In the genomic region with DNA sequence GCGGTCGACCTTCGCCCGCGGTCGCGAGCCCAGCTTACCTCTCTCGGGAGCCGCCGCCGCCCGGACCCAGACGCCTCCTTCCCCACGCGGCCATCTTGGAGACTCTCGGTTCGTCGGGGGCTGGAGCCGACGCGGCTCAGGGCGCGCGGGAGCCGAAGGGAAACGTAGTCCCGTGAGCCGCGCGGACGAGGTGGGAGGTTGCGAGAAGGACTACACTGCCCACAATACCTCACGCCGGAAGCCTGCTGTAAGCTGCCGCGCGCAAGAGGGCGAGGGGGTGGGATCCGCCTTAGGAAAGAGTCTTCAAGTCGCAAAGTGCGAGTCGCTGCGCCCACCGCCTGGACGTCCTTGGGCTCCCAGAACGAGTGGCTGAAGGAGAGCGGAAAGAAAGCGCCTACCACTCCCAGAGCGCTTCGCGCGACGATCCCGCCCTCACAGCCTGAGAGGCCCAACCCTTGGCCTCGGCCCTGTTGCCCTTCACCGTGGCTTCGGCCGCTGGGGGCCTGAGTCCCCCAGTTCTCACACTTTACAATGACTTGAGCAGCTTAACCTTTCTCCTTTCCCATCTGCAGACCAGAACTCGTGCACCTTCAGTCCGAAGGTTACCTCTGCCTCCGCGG, we compare ENCODE assay signal across 8 mouse cellular contexts. TPM values are rescaled to one million over a fixed set of nuclear protein-coding genes. Genes with fewer than 3 reads are reported as not detected.
A peak's percentile ranks its signal among the peaks of the same experiment; 100 is the strongest.
DNase-seq lines count a peak whose midpoint lies in the region; ATAC-seq and TF ChIP-seq lines count a peak whose summit lies in the region.

A gene (minus strand): TSS at position 598 of the 620 bp plus-strand sequence.

- H3K9ac ChIP-seq in lung, postnatal 0 days (replicated peaks; ENCODE audit: low read depth) = peak within 1 kb of the TSS; percentile 88

- under 1% methylated on average over 62 of the region's 62 CpGs for WGBS in hindbrain, embryonic 10.5 days
- under 1% methylated on average over 54 of the region's 62 CpGs for WGBS in lung, postnatal 0 days

- DNase-seq in MN1 (ENCODE audit: low spot score) = peak; percentile 97
- DNase-seq in cerebellum, adult 9-10 months = peak; percentile 92
- DNase-seq in hindbrain, embryonic 10.5 days (ENCODE audit: low spot score) = peak; percentile 96
- peak; percentile 98 for DNase-seq in layer of hippocampus, adult 9-11 months
- peak; percentile 100 for DNase-seq in lung, postnatal 0 days (ENCODE audit: low spot score)
- DNase-seq in ovary, postnatal 14 days (ENCODE audit: low spot score) = peak; percentile 82
- DNase-seq in thymus, postnatal 14 days = peak; percentile 96

- H3K36me3 ChIP-seq in hindbrain, embryonic 10.5 days = peaks cover 21% of the 10 kb centered on the region
- no peaks in the 10 kb centered on the region for H3K36me3 ChIP-seq in lung, postnatal 0 days (ENCODE audit: insufficient read depth, low read length)

- H3K4me3 ChIP-seq in hindbrain, embryonic 10.5 days = peak within 1 kb of the TSS; percentile 98
- H3K4me3 ChIP-seq in lung, postnatal 0 days (ENCODE audit: low read depth, low read length) = peak within 1 kb of the TSS; percentile 92

- H3K4me2 ChIP-seq in lung, postnatal 0 days (replicated peaks; ENCODE audit: low read depth, low read length) = peak within 1 kb of the TSS; percentile 74

- TF ChIP-seq CTCF in lung, postnatal 0 days (IDR thresholded peaks at IDR 0.05) = peak; percentile 35

- no peak for TF ChIP-seq EP300 in lung, postnatal 0 days (IDR thresholded peaks at IDR 0.05)

- peak within 1 kb of the TSS; percentile 97 for H3K27ac ChIP-seq in hindbrain, embryonic 10.5 days
- peak within 1 kb of the TSS; percentile 97 for H3K27ac ChIP-seq in lung, postnatal 0 days (ENCODE audit: low read length)

- no peaks in the 10 kb centered on the region for H3K27me3 ChIP-seq in hindbrain, embryonic 10.5 days (ENCODE audit: insufficient read depth, poor library complexity, severe bottlenecking)
- H3K27me3 ChIP-seq in lung, postnatal 0 days (replicated peaks; ENCODE audit: insufficient read depth, low read length) = no peaks in the 10 kb centered on the region

- ATAC-seq in frontal cortex, adult (ENCODE audit: low TSS enrichment) = peak; percentile 96
- peak; percentile 98 for ATAC-seq in lung, postnatal 0 days

- peaks cover 50% of the 10 kb centered on the region for H3K4me1 ChIP-seq in hindbrain, embryonic 10.5 days (replicated peaks)
- H3K4me1 ChIP-seq in lung, postnatal 0 days (ENCODE audit: insufficient read depth, low read depth, low read length) = peaks cover 9% of the 10 kb centered on the region

- H3K9me3 ChIP-seq in hindbrain, embryonic 10.5 days = no peaks in the 10 kb centered on the region
- no peaks in the 10 kb centered on the region for H3K9me3 ChIP-seq in lung, postnatal 0 days (ENCODE audit: low read length)

RNA-seq across cellular contexts. Expression of the gene that starts here (rescaled TPM):
- 68.7 and 75.6 TPM in 2 replicates for polyA plus RNA-seq in hindbrain, embryonic 10.5 days (2016; fragmentation: Nextera tagmentation; extraction: Ambion mirVana)
- 45.3 and 48.4 TPM in 2 replicates for polyA plus RNA-seq in lung, postnatal 0 days (2015; fragmentation: Nextera tagmentation; extraction: Ambion mirVana)

Comparison
In these comparisons a context has a peak if more than half of its experiments do, and no peak if none do; other contexts are left out.
1. Peak in every context shown above with its lines: DNase-seq, ATAC-seq, H3K4me3 ChIP-seq and H3K27ac ChIP-seq.